Mouse (Mus musculus): ENCODE measurements around the gene Unc50.
A peak's percentile ranks its signal among the peaks of the same experiment; 100 is the strongest.

Gene Unc50

DNA sequence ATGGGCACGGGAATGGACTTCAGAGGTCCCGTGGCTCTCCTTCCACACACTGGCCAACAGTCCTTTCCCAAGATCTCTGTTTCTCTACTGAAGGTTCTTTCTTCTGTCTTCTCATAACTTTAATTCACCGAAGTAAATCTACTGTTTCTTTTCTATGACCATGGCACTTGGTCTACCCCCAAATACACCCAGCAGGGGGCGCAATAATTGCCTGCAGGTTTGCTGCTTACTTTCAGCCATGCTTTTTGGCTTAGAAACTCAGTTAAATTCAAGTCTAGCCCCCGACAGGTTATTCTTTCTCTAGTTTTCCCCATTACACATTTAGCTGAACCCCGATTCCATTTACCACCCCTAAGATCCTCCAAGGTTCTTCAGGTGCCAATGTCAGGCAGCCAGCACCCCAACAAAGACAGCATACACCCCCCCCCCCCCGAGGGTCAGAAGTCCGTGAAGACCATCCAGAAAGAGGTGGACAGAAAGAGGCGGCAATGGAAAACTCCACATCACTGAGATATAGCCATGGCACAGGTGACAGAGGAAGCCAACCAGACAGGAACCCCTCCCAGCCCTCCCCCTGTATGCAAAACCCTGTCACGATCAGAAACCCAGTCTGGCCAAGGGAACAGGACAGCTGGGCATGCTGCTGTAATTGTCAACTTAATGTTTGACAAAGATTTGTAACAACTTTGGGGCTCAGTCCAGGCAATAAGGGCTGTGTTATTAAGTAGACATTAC lies 18.6 kb downstream of the Unc50 start:
- DNase-seq (ENCODE audit: low read depth, low spot score) = peak; percentile 63

DNA sequence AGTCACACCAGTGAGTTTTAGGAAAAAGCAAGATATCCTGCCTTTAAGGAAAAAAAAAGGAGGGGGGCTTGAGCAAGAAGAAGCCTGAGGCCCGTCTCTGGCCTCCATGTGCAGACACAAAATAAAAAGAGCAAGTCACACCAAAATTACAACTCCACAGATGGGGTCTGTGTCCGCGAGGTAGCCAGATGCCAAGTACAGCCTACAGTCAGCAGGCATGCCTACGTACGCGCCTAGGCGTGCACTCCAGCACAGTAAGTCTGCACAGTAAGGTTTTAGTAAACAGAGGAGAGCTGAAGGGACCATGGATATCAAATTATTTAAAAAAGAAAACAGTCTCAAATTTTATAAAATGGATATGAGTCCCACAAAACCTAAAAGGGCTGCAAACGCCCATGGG lies 21.3 kb downstream of the Unc50 start:
- no peak for DNase-seq (ENCODE audit: low read depth, low spot score)

DNA sequence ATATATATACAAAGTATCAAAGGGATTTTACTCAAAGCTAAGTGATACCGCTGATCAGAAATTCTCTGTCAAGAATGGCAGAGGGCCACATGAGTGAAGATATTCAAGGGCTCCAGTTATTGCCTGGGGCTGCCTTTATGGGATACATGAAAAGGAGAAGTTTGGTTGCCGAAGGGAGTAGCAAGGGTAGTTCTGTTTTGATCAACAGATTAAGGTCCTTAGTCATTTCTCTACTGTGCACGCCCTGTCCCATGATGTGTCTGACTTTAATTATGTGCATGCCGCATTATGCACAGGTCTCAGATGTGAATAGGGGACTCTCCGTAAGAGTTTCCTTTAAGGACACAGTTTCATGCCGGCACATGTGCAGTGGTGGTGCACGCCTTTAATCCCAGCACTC lies 27.6 kb downstream of the Unc50 start:
- DNase-seq (ENCODE audit: low read depth, low spot score) = no peak

DNA sequence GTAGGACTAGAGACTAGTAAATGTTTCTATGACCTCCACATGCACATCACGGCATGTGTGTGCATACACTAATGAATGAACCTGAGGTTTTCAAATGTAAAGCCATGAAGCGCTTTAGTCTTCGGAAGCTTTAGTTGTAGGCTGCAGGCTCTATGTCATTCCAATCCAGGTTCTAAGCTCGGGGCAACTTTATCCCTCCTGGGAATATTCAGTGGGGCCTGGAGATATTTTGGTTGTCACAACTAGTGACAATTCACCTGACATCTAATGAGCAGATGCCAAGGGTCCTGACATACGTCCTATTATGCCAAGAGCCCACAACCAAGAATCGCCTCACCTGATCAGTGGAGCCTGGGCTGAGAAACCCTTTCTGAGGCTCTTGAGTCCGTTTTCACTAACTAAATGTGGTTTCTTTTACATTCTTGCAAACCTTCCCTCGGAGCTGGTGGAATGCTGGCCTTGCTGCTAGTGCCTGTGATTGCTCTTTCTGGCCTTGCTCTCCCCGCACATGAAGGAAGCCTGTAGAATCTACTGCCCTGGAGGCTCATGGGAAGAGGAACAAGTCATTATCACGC lies 35.0 kb downstream of the Unc50 start:
- no peak for DNase-seq (ENCODE audit: low read depth, low spot score)

DNA sequence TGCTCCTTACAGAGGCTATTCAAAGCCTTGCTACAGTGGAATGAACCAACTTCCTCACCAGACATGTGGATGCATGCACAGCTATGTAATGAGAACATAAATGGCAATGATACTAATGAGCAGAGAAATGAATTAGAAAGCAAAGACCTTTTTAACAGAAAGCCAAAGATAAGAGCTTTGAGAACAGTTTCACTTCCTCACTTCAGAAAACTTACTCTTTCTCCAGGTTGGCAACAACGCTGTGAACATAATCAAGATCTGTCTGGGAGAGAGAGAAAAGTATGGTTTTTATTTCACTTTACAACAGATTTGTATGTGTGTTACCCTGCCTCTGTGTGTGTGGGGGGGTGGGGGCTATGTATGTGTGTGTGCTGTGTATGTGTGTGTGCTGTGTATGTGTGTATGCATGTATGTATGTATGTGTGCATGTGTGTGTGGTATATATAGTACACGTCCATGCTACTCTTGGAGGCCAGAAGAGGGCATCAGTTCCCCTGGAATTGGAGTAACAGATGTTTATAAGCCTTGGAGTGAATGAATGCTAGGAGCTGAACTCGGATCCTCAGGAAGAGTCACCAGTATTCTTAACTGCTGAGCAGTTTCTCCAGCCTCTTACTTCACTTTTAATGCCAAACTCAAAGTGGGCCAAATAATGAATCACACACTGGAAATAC lies 36.5 kb downstream of the Unc50 start:
- no peak for DNase-seq (ENCODE audit: low read depth, low spot score)

DNA sequence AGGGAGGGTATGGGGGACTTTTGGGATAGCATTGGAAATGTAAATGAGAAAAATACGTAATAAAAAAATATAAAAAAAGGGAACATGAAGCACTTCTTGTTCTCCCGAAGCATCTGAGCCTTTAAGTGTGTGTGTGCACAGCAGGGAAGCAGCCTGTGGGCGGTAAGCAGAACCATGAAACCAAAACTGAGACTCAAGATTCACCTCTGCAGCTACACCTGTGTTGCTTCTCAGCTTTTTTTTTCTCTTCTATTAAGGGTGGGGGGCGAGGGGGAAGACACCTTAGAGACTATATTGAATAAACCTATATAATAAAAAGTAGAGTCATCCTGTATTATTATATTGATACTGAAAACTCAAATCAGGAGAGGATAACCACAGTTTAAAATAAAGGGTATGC lies 37.9 kb downstream of the Unc50 start:
- DNase-seq (ENCODE audit: low read depth, low spot score) = no peak

DNA sequence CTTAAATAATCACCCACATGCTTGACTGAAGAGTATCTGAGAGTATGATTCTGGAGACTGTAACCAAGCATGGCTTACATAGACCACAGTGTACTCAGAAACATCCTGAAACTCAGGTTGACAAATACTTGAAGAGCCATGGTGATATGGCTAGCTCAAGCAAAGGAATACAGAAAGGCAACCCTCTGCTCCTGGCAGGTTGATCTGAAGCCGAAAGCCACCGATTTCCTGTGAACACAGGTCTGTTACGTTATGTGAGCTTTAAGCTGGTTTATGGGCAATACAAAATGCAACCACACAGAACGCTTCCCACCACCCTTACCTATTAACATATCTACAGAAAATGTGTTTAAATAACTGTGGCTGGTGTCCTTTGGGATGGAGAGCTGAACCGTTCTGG lies 39.1 kb downstream of the Unc50 start:
- DNase-seq (ENCODE audit: low read depth, low spot score) = no peak

DNA sequence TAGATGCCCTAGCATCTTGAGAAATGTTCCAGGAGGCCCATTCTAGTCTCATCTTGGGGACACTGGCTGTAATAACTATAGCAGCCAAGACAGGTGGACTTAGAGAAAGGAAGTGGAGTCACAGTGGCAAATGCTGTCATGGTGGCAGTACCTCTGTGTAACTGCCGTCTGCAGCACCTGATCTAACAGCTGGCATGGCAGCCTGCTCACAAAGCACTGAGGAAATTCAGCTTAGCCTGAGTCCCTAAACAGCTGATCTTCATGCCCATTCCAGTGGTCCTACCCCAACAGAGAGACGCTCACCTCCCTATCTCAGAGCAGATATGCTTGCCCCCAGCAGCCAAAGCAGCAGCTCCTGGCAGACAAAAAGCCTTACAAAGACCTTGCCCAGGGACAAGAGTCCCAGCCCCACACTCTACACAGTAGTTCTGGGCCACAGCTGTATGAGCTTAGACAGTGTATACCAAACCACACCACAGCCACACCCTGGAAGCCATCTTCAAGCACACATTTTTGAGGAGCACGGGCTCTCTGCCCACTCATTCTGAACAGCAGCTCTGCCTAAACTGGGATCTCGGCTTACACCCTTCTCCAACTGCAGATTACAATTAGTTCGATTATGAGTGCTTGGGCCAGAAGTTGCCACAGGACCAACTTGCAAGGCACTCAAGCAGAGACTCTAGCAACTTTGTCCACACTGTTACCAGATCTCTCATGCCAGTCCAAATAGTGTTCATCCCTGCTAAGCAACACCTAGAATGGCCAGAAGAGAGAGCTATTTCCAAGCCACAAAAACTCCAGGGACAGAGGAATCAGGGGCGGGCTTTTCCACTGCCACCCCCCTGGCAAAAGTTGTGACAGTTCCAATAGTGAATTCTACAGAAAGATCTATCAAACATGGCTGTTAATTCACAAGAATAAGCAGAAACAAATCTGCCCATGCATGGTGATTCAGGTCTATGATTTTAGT lies 41.5 kb downstream of the Unc50 start:
- DNase-seq (ENCODE audit: low read depth, low spot score) = no peak

DNA sequence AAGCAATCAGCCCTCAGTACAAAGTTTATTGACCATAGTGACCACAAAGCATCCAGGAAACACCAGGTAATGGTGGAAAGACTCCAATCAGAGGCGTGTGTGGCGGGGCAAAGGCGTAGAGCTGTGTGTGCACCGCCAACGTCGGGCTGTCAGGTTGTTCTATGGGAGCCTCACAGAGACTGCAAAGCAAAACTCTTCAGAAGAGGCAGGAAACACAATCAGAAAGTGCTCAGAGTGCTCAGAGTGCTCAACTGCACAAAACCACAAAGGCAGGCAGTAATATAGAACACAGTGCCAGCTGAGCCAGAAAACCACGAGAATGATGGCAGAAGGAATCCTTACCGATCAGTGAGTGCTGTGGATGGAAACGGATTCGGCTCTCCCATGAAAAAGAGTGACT lies 43.3 kb downstream of the Unc50 start:
- DNase-seq (ENCODE audit: low read depth, low spot score) = no peak

DNA sequence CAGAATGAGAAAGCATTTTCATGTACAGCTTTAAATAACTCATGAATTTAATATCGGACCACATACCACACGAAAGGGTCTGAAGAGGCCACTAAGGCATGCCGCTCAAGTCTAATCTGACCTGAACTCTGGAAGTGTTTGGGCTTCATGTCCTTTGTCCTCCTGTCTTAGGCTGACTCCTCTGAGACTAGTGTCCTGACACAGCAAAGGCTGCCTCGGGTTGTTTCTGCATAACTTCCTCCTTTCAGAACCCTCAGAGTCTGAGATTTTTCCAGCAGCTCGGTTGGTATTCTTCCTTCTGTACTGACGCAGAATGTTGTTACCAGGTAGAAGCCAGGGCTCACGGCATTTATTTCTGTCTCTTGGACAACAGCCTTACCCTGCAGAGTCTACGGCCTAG lies 44.1 kb downstream of the Unc50 start:
- DNase-seq (ENCODE audit: low read depth, low spot score) = no peak

DNA sequence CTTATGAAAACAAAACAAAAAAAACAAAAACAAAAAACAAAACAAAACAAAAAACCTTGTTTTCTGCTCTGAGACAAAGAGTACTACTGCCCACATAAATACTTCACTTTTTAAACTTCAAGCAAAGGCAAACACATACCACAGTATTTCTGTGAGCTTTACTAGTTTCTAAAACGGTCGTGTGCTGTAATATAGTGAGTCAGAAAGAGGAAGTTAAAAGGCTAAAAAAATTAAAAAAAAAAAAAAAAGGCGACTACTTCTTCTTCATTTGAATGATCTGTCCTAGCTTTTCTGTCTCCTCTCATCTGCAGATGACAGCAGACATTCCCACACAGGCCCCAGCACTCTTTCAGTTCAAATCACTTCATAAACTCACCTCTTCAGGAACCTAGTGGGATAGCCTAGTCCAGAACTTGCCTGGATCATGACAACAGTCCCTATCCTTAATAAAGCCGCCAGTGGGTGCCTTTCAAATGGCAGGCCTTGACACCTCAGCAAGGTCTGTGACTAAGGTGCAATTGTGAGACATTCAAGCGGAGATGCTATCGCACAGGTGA lies 44.8 kb downstream of the Unc50 start:
- DNase-seq (ENCODE audit: low read depth, low spot score) = no peak

DNA sequence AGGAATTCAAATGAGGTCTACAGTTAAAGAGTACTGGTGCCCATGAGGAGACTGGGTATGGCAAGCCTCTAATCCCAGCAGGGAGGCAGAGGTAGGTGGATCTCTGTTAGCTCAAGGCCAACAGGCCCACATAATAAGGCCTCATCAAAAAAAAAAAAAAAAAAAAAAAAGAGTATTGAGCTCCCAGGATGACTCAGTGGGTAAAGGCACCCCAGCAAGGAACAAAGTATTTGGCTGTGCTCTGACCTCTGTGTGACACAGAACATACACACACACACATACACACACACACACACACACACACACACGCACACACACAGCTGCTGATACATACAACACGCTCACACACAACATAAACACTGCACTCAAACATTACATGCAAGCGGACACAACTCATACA lies 45.4 kb downstream of the Unc50 start:
- DNase-seq (ENCODE audit: low read depth, low spot score) = no peak

DNA sequence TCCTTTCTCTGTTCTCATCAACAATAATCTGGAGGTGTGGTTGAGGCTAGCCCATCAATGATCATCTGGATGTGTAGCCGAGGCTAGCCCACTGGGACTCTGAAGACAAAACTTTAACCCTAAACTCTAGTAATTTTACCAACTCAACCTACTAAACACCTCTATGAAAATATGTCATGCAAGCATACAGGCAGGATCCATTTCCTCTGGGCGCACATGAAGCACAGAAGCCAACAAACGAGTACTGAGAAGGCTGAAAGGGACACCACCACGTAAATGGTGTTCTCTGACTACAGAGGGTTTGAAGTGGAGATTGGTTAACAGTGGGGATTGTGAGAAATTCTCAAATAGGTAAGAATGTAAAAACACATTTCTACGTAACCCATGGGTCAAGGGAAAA lies 47.3 kb downstream of the Unc50 start:
- no peak for DNase-seq (ENCODE audit: low read depth, low spot score)

DNA sequence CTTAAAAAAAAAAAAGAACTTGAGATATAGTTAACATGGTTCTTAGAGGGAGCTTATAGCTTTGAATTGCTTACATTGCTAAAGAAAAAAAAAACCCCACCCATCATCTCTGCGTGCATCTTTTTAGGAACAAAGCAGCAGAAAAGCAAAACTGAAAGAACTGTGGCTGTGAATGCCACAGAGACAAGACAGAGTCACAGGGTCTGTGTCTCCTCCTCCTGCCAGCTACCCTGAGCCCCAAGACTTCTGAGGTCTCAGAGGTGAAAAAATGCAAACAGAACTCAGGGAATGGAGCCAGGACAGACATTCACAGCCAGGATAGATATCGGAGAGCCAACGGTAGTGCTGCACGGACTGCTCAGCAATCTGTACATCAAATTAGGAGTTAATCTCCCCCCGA lies 48.0 kb downstream of the Unc50 start:
- DNase-seq (ENCODE audit: low read depth, low spot score) = no peak

DNA sequence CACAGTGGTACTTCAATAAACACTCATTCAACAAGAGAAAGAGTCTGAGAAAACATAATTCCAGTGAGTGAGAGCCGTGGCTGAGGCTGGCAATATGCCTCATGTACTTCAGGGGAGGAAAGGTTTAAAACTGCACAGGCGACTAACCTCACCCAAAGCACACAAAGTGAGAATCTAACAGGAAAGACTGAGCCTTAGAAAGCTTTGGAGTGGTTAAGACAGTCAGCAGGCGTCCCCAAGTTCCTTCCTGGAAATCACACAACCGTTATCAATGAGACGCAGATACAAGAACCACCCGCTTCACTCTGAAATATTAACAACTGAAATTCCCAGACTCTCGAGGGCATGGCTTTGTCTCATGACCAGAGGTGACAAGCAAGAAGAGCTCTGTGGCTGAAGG lies 48.5 kb downstream of the Unc50 start:
- no peak for DNase-seq (ENCODE audit: low read depth, low spot score)

DNA sequence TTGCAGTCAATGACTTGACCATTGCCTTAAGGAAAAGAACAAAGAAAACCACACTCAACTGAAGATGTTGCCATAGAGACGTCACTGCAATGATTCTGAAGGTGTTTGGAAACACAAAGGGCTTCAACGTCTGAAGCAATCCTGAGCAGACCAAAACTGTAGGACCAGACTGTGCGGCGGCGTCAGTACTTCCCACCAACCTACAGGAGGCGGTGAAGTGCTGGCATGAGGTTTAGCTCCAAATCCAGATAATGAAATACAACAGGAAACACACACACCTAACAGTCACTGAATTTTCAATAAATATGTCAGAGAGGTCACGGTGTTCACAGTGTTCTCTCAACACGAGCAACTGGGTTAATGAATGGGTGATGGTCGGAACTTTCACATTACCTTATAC lies 49.1 kb downstream of the Unc50 start:
- peak; percentile 67 for DNase-seq (ENCODE audit: low read depth, low spot score)

DNA sequence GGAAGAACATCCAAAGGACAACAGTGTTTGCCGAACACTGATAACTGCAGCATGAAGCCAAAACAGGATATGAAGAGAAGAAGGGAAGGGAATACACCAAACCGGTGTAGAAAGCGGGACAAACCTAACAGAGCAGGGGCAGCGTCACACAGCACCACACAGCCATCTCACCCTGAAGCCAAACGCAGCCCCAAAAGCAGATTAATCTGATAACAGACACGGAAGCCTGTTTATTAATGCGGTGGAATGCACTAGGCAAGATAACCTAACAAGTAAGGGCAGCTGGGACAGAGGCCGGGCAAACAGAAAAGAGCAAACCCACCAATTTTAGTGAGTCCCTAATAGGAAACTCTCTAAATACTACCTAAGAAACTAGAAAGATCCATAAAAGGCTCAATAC lies 49.8 kb downstream of the Unc50 start:
- DNase-seq (ENCODE audit: low read depth, low spot score) = no peak

DNA sequence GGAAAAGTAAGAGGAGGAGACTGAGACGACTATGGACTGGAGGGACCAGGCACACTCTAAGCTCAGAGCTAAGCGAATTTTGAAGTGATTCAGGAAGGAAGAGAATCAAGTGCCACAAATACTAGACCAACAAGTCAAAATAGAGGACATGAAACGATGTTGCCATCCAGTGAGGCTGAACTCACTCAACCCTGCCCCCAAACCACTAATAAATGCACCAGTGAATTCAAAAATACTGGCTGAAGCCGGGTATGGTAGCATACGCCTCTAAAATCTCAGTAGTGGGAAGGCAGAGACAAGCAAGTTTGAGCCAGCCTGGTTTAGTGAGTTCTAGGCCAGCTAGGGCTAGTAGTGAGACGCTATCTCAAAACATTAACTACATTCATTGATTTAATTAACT lies 50.8 kb downstream of the Unc50 start:
- no peak for DNase-seq (ENCODE audit: low read depth, low spot score)

DNA sequence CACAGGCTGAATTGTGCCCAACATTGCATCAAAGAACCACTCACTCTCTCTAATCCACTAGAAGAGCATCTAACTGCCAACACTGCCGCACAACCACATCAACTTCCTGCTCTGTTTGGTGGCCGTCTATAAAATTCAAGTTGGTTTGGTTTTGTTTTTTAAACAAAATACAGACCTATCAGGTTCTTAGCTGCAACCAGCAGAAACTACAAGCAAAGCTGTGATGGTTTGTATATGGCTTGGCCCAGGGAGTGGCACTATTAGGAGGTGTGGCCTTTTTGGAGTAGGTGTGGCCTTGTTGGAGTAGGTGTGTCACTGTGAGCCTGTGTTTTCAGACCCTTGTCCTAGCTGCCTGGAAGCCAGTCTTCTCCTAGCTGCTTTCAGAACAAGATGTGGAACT lies 51.4 kb downstream of the Unc50 start:
- DNase-seq (ENCODE audit: low read depth, low spot score) = no peak

DNA sequence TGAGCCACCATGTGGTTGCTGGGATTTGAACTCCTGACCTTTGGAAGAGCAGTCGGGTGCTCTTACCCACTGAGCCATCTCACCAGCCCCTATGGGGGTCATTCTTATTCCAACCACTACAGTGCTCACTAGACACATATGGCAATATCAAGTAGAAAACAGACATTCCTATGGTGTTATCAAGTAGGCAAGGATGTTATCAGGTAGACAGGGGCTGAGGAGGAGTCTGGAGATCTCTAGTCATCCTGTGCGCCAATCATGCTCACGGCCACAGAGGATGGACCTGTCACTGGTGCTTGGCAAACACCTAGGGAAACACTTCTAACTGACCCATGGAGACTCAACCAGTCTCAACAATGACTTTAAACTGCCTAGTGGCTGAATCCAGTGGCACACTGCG lies 54.7 kb downstream of the Unc50 start:
- no peak for DNase-seq (ENCODE audit: low read depth, low spot score)

DNA sequence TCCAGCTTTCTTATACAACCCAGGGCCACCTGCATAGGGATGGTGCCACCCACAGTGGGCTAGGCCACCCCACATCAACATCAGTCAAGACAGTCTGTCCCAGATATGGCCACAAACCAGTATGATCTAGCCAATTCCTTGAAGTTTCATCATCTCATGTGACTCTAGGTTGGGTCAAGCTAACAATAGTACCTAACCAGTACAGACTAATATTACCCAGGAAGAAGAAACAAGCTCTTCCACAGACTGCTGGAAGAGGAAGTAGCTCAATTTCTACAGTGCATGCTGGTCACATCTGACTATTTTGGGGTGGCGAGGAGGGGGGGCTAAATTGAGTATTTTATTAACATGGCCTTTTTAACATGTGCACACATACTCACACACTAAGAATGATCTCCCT lies 56.5 kb downstream of the Unc50 start:
- DNase-seq (ENCODE audit: low read depth, low spot score) = no peak

DNA sequence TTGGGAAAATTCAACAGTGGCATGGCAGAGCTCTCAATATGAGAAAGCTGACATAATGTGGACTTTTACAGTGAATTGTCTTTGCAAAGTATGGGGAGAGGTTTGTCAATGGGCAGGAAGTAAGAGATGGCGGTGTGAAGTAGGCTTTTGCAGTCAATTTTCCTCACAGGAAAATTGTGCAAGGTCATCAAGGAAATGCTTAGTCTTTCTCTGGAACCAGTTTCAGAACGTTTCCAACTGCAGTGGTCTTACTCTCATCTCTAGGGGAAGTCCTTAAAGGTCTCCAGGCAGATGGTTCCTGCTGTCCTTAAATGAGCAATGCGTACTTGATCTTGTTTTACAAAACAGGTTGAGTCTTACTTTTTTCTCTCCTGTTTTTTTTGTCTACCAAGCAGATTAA lies 57.1 kb downstream of the Unc50 start:
- DNase-seq (ENCODE audit: low read depth, low spot score) = no peak

Measured in R1 (cell line).